ENCODE assay signal across 28 mouse cellular contexts in genomic region chr11:56280216-56280615, GRCm38 (mm10).
DNase-seq lines count a peak whose midpoint lies in the region; ATAC-seq and TF ChIP-seq lines count a peak whose summit lies in the region.
"Had no signal": no experiment of that assay in that cellular context is flagged by ENCODE, and none has a peak within 500 bp of the region (broad histone marks: within the 10 kb centered on the region; RNA-seq: fewer than 3 reads in every experiment).

No protein-coding gene starts in this region.

- peak; percentile 32 to 33 for DNase-seq in adrenal gland, adult (ENCODE audit: inconsistent age in 2 of 2, low spot score in 1 of 2)
- no peak for DNase-seq in adrenal gland, postnatal 4 days (ENCODE audit: low spot score in 2 of 2)
- no peak for DNase-seq in heart, postnatal 0 days (ENCODE audit: low spot score)
- DNase-seq in heart, adult 8-10 months (ENCODE audit: low spot score): no peak
- peak; percentile 21 for DNase-seq in lung, postnatal 0 days (ENCODE audit: low spot score)
- DNase-seq in lung, adult 2 months: no peak
- peak; percentile 5 for DNase-seq in CH12.LX (ENCODE audit: extremely low read depth)
- DNase-seq: cerebellum, adult 8-10 months; cerebellum, postnatal 36 days; gastrocnemius, adult 2 months; gastrocnemius, postnatal 36 days; heart, adult 18-20 months; heart, postnatal 10 days; kidney, adult 18-20 months; kidney, postnatal 25 days; right cerebral cortex, postnatal 25 days; spleen, adult 18-20 months; thymus, postnatal 25 days had no signal

- H3K9ac ChIP-seq in heart, postnatal 0 days (replicated peaks; ENCODE audit: low read depth, low read length): no peak overlapping the region
- no peak overlapping the region for H3K9ac ChIP-seq in lung, postnatal 0 days (replicated peaks; ENCODE audit: low read depth)
- no peak overlapping the region for H3K9ac ChIP-seq in CH12.LX (ENCODE audit: insufficient read depth, low read depth)
- H3K9ac ChIP-seq in midbrain, embryonic 16.5 days (ENCODE audit: low read depth, low read length): no peak overlapping the region
- H3K9ac ChIP-seq: forebrain, embryonic 13.5 days; heart, embryonic 12.5 days; hindbrain, embryonic 15.5 days; kidney, embryonic 15.5 days; limb, embryonic 13.5 days; neural tube, embryonic 13.5 days had no signal

- H3K4me2 ChIP-seq in heart, postnatal 0 days (ENCODE audit: low read depth, low read length): no peak overlapping the region
- H3K4me2 ChIP-seq in lung, postnatal 0 days (replicated peaks; ENCODE audit: low read depth, low read length): no peak overlapping the region
- H3K4me2 ChIP-seq in CH12.LX (ENCODE audit: insufficient read depth, low read depth, poor library complexity, severe bottlenecking): no peak overlapping the region
- H3K4me2 ChIP-seq in midbrain, embryonic 16.5 days (ENCODE audit: low read length): no peak overlapping the region
- H3K4me2 ChIP-seq: forebrain, embryonic 13.5 days; heart, embryonic 12.5 days; hindbrain, embryonic 15.5 days; kidney, embryonic 15.5 days; limb, embryonic 13.5 days; liver, embryonic 11.5 days; midbrain, embryonic 11.5 days; neural tube, embryonic 13.5 days had no signal

- no peaks in the 10 kb centered on the region for H3K4me1 ChIP-seq in heart, postnatal 0 days (ENCODE audit: control insufficient read depth, insufficient read depth)
- no peaks in the 10 kb centered on the region for H3K4me1 ChIP-seq in lung, postnatal 0 days (ENCODE audit: insufficient read depth, low read depth, low read length)
- H3K4me1 ChIP-seq in lung, adult 2 months (ENCODE audit: control insufficient read depth, insufficient read depth, low read length): no peaks in the 10 kb centered on the region
- peaks cover 0 to 3% of the 10 kb centered on the region in 2 experiments; a peak in 1 of 4 replicates for H3K4me1 ChIP-seq in CH12.LX (ENCODE audit: control insufficient read depth in 1 of 2, insufficient read depth in 2 of 2)
- H3K4me1 ChIP-seq in midbrain, embryonic 16.5 days (ENCODE audit: control insufficient read depth, insufficient read depth, low read length): no peaks in the 10 kb centered on the region
- H3K4me1 ChIP-seq: forebrain, embryonic 13.5 days; hindbrain, embryonic 15.5 days; kidney, embryonic 15.5 days; limb, embryonic 13.5 days; neural tube, embryonic 13.5 days had no signal

- peak; percentile 15 for TF ChIP-seq RAD21 in CH12.LX (IDR thresholded peaks at IDR 0.05; ENCODE audit: low read depth, low read length)

- WGBS in heart, postnatal 0 days: 36% methylated on average over 2 of the region's 2 CpGs
- 43% methylated on average over 2 of the region's 2 CpGs for WGBS in lung, postnatal 0 days
- WGBS in lung, adult 2 months: 31% methylated on average over 2 of the region's 2 CpGs
- WGBS in midbrain, embryonic 16.5 days: 47% methylated on average over 2 of the region's 2 CpGs

- H3K36me3 ChIP-seq in heart, postnatal 0 days (replicated peaks; ENCODE audit: control insufficient read depth, insufficient read depth, low read length): no peaks in the 10 kb centered on the region
- no peaks in the 10 kb centered on the region for H3K36me3 ChIP-seq in lung, postnatal 0 days (ENCODE audit: insufficient read depth, low read length)
- no peaks in the 10 kb centered on the region for H3K36me3 ChIP-seq in CH12.LX (replicated peaks in 1 of 2; ENCODE audit: control insufficient read depth in 1 of 2, insufficient read depth in 1 of 2, low read length in 1 of 2)
- H3K36me3 ChIP-seq in midbrain, embryonic 16.5 days (ENCODE audit: control insufficient read depth, insufficient read depth, low read length): no peaks in the 10 kb centered on the region
- H3K36me3 ChIP-seq: G1E; heart, embryonic 12.5 days; hindbrain, embryonic 15.5 days; kidney, embryonic 15.5 days; limb, embryonic 13.5 days; neural tube, embryonic 13.5 days had no signal

- in situ Hi-C loops in CH12.LX (cut with MboI; ENCODE audit: low pct_ligation_motif_present, low pct_unique_long_range_greater_than_20kb, low sequenced_read_pairs): no loop called here

- no peak for TF ChIP-seq POLR2A in lung, adult 2 months (IDR thresholded peaks at IDR 0.05; ENCODE audit: borderline replicate concordance, extremely low read depth, low read depth, low read length)
- TF ChIP-seq POLR2A in CH12.LX (IDR thresholded peaks at IDR 0.05; ENCODE audit: low read depth, low read length): no peak

- no peak for TF ChIP-seq EP300 in heart, postnatal 0 days (IDR thresholded peaks at IDR 0.05; ENCODE audit: low read depth)
- no peak for TF ChIP-seq EP300 in lung, postnatal 0 days (IDR thresholded peaks at IDR 0.05)
- TF ChIP-seq EP300 in CH12.LX (IDR thresholded peaks at IDR 0.05; ENCODE audit: low read length): no peak

- H3K4me3 ChIP-seq in heart, postnatal 0 days (ENCODE audit: low read depth, low read length): no peak overlapping the region
- no peak overlapping the region for H3K4me3 ChIP-seq in lung, postnatal 0 days (ENCODE audit: low read depth, low read length)
- no peak overlapping the region for H3K4me3 ChIP-seq in lung, adult 2 months (replicated peaks; ENCODE audit: extremely low read depth, low read depth, low read length)
- H3K4me3 ChIP-seq in CH12.LX (replicated peaks in 1 of 3; ENCODE audit: low read depth in 2 of 3, low read length in 2 of 3, poor library complexity in 1 of 3): no peak overlapping the region
- H3K4me3 ChIP-seq in midbrain, embryonic 16.5 days (ENCODE audit: low read depth, low read length): no peak overlapping the region
- H3K4me3 ChIP-seq: forebrain, embryonic 13.5 days; gastrocnemius, adult 2 months; heart, embryonic 12.5 days; hindbrain, embryonic 15.5 days; kidney, embryonic 15.5 days; limb, embryonic 13.5 days; neural tube, embryonic 13.5 days had no signal

- TF ChIP-seq CTCF in heart, postnatal 0 days (IDR thresholded peaks at IDR 0.05; ENCODE audit: low read depth): 0 out of 2 replicates have a peak, but pooled peaks have one; percentile 8
- peak; percentile 16; the same call in 1 of the 2 replicates for TF ChIP-seq CTCF in lung, postnatal 0 days (IDR thresholded peaks at IDR 0.05)
- TF ChIP-seq CTCF in lung, adult 2 months (IDR thresholded peaks at IDR 0.05; ENCODE audit: insufficient read depth, low read length): no peak
- no peak for TF ChIP-seq CTCF in CH12.LX (conservative IDR thresholded peaks at IDR 0.05 in 1 of 2, IDR thresholded peaks at IDR 0.05 in 1 of 2; ENCODE audit: low read depth in 2 of 2, low read length in 2 of 2)

- no peaks in the 10 kb centered on the region for H3K9me3 ChIP-seq in heart, postnatal 0 days (replicated peaks; ENCODE audit: control insufficient read depth, low read length)
- no peaks in the 10 kb centered on the region for H3K9me3 ChIP-seq in lung, postnatal 0 days (ENCODE audit: low read length)
- peaks cover 26% of the 10 kb centered on the region for H3K9me3 ChIP-seq in CH12.LX (replicated peaks; ENCODE audit: low read length)
- H3K9me3 ChIP-seq in midbrain, embryonic 16.5 days (replicated peaks; ENCODE audit: control insufficient read depth, low read length, poor library complexity, severe bottlenecking): no peaks in the 10 kb centered on the region
- H3K9me3 ChIP-seq: forebrain, embryonic 13.5 days; heart, embryonic 12.5 days; hindbrain, embryonic 15.5 days; kidney, embryonic 15.5 days; limb, embryonic 13.5 days; neural tube, embryonic 13.5 days had no signal

- H3K27ac ChIP-seq in heart, postnatal 0 days (ENCODE audit: low read depth): no peak overlapping the region
- no peak overlapping the region for H3K27ac ChIP-seq in lung, postnatal 0 days (ENCODE audit: low read length)
- H3K27ac ChIP-seq in CH12.LX (ENCODE audit: insufficient read depth, low read depth): no peak overlapping the region
- H3K27ac ChIP-seq in midbrain, embryonic 16.5 days (ENCODE audit: low read length): no peak overlapping the region
- H3K27ac ChIP-seq: forebrain, embryonic 13.5 days; gastrocnemius, adult 2 months; hindbrain, embryonic 15.5 days; kidney, embryonic 15.5 days; limb, embryonic 13.5 days; neural tube, embryonic 13.5 days had no signal

- no peaks in the 10 kb centered on the region for H3K79me2 ChIP-seq in CH12.LX (replicated peaks; ENCODE audit: control insufficient read depth, extremely low read depth, insufficient read depth, poor library complexity, severe bottlenecking)

- no peak for ATAC-seq in heart, postnatal 0 days (ENCODE audit: insufficient read depth, low read depth)
- peak; percentile 30 for ATAC-seq in lung, postnatal 0 days
- no peak for ATAC-seq in midbrain, embryonic 16.5 days
- ATAC-seq: forebrain, embryonic 13.5 days had no signal

- dilution Hi-C loops in CH12.LX (cut with MboI; ENCODE audit: extremely low pct_ligation_motif_present, extremely low pct_unique_long_range_greater_than_20kb, low sequenced_read_pairs): no loop called here

- H3K27me3 ChIP-seq in heart, postnatal 0 days (ENCODE audit: control insufficient read depth, insufficient read depth, low read length): no peaks in the 10 kb centered on the region
- H3K27me3 ChIP-seq in lung, postnatal 0 days (replicated peaks; ENCODE audit: insufficient read depth, low read length): no peaks in the 10 kb centered on the region
- no peaks in the 10 kb centered on the region for H3K27me3 ChIP-seq in CH12.LX (replicated peaks)
- H3K27me3 ChIP-seq in midbrain, embryonic 16.5 days (ENCODE audit: control insufficient read depth, insufficient read depth, low read depth, low read length): no peaks in the 10 kb centered on the region
- H3K27me3 ChIP-seq: forebrain, embryonic 13.5 days; heart, embryonic 12.5 days; hindbrain, embryonic 15.5 days; kidney, embryonic 15.5 days; limb, embryonic 13.5 days; neural tube, embryonic 13.5 days had no signal

TF ChIP-seq in CH12.LX, 34 proteins besides CTCF, POLR2A, EP300 and RAD21:
- TF ChIP-seq TBP (conservative IDR thresholded peaks at IDR 0.05; ENCODE audit: low read depth, low read length) (no peak), JUND (conservative IDR thresholded peaks at IDR 0.05; ENCODE audit: low read depth, low read length) (no peak), NRF1 (IDR thresholded peaks at IDR 0.05; ENCODE audit: low read depth, low read length) (no peak), SIN3A (IDR thresholded peaks at IDR 0.05; ENCODE audit: low read length) (no peak), SMC3 (IDR thresholded peaks at IDR 0.05; ENCODE audit: low read depth, low read length) (no peak), NELFE (IDR thresholded peaks at IDR 0.05; ENCODE audit: low read depth, low read length) (no peak), USF1 (IDR thresholded peaks at IDR 0.05; ENCODE audit: low read depth, low read length) (no peak), HCFC1 (IDR thresholded peaks at IDR 0.05; ENCODE audit: low read depth, low read length) (no peak), MYC (IDR thresholded peaks at IDR 0.05; ENCODE audit: low read depth, low read length) (no peak), MEF2A (IDR thresholded peaks at IDR 0.05; ENCODE audit: borderline replicate concordance, low read depth, low read length) (no peak), USF2 (conservative IDR thresholded peaks at IDR 0.05; ENCODE audit: low read depth, low read length) (no peak), POLR2AphosphoS2 (IDR thresholded peaks at IDR 0.05; ENCODE audit: low read depth, low read length) (no peak)

Comparison
In these comparisons a context has a peak if more than half of its experiments do, and no peak if none do; other contexts are left out.
1. DNase-seq: peak in adrenal gland, adult (2 of 2), lung, postnatal 0 days (single experiment) and CH12.LX (single experiment); none in adrenal gland, postnatal 4 days (0 of 2), heart, postnatal 0 days (single experiment), heart, adult 8-10 months (single experiment) and lung, adult 2 months (single experiment).
2. CTCF ChIP-seq: peak in heart, postnatal 0 days (single experiment) and lung, postnatal 0 days (single experiment); none in lung, adult 2 months (single experiment) and CH12.LX (0 of 2).